Mouse (Mus musculus) cerebellum, adult (tissue): Measurements from ENCODE around the gene Fstl4.
"Not testable (repeated sequence)": the region's sequence is repeated elsewhere in the genome, so short reads cannot be mapped to it uniquely, and the experiment has no call there.

Experiments used
- ATAC-seq: cut with Nextera tagmentation; 2 replicates; pipeline ENCODE4 v1.9.2; 2017; ENCODE audit warnings: mild to moderate bottlenecking, moderate library complexity, mixed read lengths; ENCODE audit not compliant: insufficient number of reproducible peaks, low FRiP score, low TSS enrichment

Fstl4 gene

DNA sequence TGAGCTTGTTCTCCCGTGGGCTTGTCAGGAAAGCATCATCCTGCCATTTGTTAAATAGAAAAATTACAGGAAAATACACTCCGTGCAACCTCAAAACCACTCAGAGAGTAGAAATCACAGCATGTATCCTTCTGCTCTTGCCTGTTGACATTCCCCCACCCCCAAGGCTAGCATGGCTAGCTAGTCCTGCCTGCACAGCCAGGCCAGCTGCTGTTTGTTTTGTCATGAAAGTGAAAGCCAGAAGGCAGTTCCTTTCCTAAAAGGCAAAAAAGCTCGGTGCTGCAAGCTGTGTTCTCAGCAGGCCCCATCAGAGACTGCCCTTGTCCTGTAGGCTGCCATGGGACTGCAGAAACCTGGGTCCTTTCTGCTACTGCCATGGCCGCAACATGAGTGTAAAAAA, 418.4 kb downstream of the Fstl4 start:
- no peak for ATAC-seq

DNA sequence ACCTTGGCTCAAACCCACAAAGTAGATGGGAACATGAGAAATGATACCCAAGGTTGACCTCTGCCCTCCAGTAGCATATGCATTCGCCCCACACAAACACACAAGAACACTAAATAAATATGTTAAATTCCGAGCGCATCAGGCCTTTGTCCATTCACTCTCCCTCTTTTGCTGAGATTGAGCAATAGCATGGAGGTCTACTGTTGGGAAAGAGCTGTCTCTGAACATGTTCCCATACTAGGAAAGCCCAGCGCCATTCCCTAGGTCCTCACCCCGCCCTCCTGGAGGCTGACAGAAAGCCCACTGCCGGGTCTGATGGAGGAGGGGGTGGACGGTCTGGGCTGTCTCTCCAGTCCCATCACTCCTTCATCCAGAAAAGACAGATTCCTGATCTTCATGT, 419.6 kb downstream of the Fstl4 start:
- no peak for ATAC-seq

DNA sequence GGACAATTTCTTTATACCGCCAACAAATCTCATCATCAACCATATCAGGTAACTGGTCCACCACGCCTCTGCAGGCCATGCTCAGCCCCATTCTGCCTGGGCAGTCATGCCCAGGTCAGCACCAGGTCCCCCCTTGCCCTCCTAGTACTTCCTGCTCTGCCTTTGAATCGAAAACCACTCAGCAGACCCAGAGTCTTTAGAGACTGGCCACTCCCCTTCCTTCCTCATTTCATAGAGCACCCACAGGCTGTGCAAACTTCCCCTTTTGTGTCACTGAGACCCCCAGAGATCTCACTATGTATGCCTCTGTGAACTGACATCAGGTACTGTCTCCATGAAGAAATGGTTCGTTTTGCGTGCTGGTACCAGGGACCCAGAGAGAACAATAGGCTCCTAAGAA, 420.3 kb downstream of the Fstl4 start:
- ATAC-seq = no peak

DNA sequence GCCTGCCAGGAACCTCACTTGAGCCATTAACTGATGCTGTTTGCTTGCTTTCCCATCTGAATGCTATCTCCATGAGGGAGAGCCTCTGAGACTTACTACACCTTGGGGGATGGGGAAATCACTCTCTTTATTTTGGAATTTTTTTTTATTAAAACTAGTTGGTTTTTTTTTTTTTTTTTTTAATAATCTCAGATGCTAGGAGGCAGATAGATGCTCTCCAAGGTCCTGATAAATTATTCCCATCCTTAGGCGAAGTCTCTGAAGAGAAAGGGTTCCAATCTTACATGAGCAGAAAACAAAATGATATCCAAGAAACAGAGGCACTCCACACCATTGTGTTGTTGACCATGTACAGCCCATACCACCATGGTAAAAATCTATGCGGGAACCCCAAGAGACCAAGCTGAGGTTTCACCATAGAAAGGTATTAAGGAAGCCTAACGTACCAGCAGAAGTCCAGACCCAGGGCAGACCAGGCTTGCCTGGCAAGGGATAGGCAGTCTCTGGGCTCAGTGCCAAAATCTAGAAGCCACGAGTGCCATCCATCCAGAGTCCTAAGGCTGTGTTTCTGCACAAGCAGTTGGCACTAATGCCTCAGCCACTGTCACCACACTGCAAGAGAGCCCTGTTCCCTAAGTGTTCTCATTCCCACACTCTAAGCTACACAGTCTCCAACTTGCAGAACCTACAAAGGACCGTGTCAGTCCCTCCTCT, 423.1 kb downstream of the Fstl4 start:
- ATAC-seq = no peak

DNA sequence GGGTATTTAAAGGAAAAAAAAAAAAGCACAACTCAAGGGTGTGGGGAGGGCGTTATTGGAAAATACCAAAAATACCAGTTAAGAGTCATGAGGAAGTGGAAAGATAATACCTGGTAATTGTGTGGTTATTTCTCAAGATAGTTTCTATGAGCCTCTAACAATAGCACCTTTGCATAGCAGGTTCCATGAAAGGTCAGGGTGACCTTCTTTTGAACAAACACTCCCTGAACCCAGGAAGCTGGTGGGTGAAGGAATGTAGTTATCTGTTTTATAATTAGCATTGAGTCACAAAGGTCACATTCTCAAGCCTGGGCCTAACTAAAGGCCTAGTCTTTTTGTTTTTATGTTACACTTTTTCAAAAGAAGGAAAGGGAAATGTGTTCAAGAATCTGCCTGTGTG, 432.1 kb downstream of the Fstl4 start:
- ATAC-seq = not testable (repeated sequence)

DNA sequence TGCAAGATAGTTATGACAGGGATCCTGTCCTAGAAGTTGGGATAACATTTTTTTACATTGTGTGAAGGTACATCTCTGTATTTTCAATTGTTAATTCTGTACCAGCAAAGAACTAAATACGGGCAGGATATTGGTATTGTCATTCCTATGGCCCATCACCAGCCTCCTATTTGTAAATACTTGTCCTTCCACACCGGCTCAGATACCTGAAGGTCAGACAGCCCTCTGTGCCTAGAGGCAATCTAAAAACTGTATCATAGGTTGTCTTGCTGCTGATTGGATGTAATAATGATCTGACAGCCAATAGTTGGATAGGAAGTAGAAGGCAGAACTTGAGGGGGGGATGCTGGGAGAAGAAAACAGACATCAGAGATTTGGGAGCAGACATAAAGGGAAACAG, 432.7 kb downstream of the Fstl4 start:
- no peak for ATAC-seq

DNA sequence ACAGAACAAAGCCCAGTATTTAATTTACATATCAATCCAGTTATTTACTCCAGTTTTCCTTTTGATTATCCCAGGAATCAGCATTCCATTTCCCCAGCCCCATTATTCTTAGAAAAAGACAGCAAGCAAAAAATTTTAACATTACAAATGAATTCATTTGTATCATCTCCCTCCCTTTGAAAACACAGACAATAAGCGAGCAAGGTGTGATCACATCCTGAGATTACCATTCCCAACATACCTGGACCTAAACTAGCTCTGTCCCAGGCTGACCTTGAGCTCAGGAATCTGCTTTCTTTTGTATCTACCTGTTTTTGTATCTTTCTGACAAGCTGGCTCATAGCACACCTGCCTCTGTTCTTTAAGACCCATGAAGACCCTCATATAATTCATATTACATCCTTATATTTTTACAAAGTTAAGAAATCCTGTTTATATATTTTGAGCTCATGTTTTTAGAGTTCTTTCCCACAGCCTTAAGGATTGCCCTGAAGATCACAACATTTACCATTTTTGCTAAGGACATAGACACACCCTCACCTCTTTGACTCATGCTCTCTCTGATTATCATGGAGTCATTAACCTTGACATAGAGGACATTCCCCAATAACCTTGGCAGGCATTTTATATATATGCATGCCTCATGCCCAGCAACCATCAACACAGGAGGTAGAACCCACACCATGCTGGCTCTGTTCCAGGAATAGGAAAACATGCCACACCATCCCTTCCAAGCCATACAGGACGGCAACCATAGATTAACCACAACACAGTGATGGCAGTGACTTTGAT, 438.2 kb downstream of the Fstl4 start:
- no peak for ATAC-seq

DNA sequence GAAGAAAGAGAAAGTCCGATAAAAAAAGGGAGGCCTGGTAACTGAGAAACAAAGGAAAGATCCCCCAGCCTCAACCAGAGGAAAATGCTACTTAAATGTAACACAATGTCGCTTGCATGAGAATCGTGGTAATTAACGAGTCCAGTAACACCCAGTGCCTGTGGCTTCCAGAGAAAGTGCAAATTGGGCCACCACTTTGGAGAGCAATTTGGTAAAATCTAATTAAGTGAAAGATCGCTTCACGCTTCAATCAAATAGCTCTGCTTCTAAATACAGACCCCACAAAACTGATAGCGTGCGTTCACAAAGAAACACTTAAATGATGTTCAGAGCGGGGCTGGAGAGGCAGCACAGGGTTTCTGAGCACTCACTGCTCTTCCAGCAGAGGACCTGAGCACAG, 446.4 kb downstream of the Fstl4 start:
- no peak for ATAC-seq

DNA sequence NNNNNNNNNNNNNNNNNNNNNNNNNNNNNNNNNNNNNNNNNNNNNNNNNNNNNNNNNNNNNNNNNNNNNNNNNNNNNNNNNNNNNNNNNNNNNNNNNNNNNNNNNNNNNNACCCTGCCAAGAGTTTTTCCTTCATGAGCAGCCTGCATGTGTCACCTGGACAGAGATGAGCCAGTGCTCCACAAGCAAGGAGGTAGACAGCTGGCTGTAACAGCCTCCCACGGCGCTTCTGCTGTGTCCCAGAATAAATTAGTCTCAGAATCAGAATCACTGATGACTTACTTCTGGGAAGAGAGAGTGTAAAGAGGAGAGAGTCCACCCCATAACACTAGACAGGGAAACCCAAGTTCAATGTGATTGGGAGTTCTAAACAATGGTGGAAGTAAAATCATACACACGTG, 464.6 kb downstream of the Fstl4 start:
- no peak for ATAC-seq

DNA sequence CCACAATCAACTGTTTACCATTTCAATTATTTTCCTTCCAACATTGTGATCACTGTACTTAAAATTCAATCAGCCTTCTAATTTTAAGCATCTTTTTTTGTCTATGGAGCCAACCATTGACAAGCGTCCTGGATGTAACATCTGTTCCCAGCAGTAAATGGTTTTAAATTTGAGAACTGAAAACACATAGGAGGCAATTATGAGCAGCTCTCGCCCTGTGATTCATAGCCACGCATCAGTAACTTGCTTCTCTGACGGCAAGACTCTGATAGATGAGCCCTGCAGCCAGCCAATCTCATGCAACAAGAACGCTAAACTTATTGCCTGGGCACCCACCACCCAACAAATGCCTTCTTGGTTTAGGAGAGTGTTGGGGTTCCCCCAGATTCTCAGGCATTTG, 467.4 kb downstream of the Fstl4 start:
- ATAC-seq = no peak

DNA sequence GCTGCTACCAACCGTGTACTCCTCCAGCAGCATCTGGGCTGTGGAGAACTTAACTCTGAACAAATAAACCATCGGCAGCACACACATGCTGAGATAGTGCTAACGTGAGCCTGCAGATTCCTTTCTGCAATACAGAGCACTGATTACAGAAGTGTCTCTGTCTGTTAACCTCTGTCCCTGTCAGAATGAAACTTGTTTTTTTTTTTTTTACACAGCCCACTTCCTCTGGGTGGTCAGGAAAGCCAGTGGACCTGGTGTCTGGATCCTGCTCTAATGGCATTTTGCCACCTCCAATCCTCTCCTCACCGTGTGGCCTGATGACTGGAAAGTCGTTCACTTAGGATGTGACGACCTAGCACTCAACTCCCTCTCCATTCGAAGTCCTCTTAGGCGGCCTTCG, 469.2 kb downstream of the Fstl4 start:
- ATAC-seq = no peak
